Mouse (Mus musculus): ENCODE measurements around the gene Abr. TPM values are rescaled to one million over a fixed set of nuclear protein-coding genes. Genes with fewer than 3 reads are reported as not detected.

Abr gene
- polyA plus RNA-seq, 1 experiment from 2014 or later = 98.3 TPM

DNA sequence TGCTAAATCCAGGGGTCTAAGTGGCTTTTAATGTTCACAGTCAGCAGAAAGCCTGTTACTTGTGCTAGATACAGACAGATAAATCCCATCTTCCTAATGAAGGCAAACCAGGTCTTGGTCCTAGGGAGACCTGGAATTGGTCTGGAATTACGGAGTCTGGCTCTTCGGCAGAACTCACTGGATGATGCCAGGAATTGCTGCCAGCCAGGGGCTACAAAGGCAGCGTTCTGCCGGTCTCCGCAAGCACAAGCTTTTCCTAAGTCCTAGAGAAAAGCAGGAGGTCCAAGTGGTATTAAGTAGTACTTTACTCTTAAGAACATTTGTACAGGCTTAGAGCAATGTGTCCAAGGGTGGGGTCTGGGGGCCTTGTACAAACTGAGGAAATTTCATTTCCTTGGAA lies 237.8 kb downstream of the Abr start:
- WGBS = 69% methylated on average over 5 of the region's 5 CpGs
- no peaks in the 10 kb centered on the region for H3K27me3 ChIP-seq
- no peaks in the 10 kb centered on the region for H3K9me3 ChIP-seq
- H3K4me2 ChIP-seq = no peak overlapping the region
- H3K4me1 ChIP-seq (replicated peaks) = peaks cover 58% of the 10 kb centered on the region
- no peak for ATAC-seq (ENCODE audit: low FRiP score)
- no peak overlapping the region for H3K9ac ChIP-seq
- H3K36me3 ChIP-seq = no peaks in the 10 kb centered on the region
- H3K27ac ChIP-seq = peak overlapping the region; percentile 24
- H3K4me3 ChIP-seq = no peak overlapping the region

DNA sequence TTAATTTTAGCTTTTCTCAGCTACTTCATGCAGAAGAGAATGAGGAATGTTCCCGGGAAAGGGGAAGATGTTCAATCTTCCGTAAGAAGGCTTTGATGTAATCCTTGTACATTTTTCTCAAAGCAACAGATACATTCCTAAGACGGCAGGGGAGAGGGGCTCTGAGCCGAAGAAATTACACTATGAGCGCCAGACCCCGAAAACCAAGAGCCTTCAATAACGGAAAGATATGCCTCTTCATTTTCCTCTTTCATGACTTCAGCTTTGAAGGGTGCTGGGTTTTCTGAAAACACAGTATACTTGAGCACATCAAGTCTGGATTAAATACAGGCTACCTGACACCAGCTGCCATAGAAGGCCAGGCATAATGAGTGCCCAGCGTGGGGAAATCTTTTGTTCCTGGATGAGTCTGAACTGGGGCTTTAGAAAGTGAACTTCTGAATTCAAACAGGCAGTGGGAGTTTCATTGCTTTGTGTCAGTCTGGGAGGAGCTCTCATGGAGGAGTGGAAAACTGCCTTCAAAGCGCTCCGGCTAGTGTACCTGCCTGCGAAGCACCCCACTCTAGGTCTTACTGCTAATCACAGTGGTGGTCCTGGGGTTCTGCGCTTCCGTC lies 239.3 kb downstream of the Abr start:
- 27% methylated on average over 13 of the region's 13 CpGs for WGBS
- Histone ChIP-seq H3K27me3 (no peaks in the 10 kb centered on the region), H3K27ac (peak overlapping the region; percentile 64), H3K9me3 (no peaks in the 10 kb centered on the region), H3K4me3 (no peak overlapping the region), H3K9ac (no peak overlapping the region), H3K4me1 (replicated peaks) (peaks cover 43% of the 10 kb centered on the region), H3K4me2 (peak overlapping the region; percentile 10; the same call in 1 of the 2 replicates), H3K36me3 (no peaks in the 10 kb centered on the region)
- ATAC-seq (ENCODE audit: low FRiP score) = no peak

DNA sequence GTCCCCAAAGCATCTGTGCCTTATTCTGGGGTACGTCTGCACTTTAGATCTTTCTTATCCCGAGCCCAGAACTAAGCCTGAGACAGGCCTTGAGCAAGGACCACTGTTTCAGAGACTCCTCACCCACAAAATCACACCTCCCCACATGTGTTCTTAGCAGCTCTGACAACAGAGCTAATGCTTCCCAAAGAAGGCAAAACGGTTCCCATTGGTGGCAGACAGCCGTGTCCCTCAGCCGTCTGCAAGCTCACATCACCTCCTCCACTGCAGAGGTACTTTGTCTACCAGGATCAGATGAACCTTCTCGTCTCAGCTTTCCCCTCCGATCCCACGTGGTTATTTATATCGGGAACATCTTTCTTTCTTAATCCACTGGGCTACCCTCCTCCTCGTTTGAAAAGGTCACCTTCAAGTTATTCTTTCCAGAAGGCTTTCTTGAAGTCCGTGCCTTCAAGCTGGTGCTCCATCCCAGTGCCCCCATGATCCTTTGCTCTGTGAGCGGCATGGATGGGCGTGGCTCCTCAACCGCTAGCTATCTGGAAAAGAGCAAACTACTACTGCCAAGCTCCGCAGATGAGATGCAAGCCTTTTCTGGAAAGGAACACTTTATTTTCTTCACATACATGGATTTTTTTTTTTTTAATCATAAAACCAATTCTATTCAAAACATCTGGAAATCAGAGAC lies 240.8 kb downstream of the Abr start:
- no peak overlapping the region for H3K4me3 ChIP-seq
- peaks cover 50% of the 10 kb centered on the region for H3K4me1 ChIP-seq (replicated peaks)
- H3K36me3 ChIP-seq = no peaks in the 10 kb centered on the region
- H3K9me3 ChIP-seq = no peaks in the 10 kb centered on the region
- 89% methylated on average over 15 of the region's 15 CpGs for WGBS
- no peak overlapping the region for H3K4me2 ChIP-seq
- no peak overlapping the region for H3K27ac ChIP-seq
- ATAC-seq (ENCODE audit: low FRiP score) = no peak
- no peaks in the 10 kb centered on the region for H3K27me3 ChIP-seq
- no peak overlapping the region for H3K9ac ChIP-seq

DNA sequence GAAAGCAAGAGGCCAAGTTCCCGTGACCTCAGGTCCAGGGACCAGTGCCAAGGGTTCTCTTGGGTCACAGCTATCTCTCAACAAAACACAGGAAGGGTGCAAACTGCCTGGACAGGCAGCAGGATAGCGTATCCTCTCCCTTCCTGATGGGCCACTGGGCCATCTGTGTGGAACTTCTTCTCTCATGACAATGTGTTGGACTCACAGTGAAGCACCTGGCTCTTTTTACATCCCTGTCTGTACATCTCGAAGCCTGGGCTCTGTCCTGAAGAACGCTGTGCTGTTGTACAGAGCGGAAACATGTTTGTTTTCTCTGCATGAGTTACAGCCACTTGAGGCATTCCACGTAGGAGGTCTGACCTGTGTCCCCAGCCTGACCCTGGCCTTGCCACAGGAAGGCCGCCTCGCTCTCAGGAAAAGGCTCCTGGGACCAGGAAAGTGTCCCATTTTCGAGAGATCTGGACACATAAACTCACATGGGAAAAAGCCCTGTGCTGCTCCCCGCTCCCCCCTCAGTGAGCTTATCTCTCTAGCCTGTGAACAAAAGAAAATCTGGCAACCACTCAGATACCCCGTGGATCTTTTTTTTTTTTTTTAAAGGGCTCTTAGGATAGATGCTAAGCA lies 242.1 kb downstream of the Abr start:
- H3K9me3 ChIP-seq = no peaks in the 10 kb centered on the region
- ATAC-seq (ENCODE audit: low FRiP score) = no peak
- no peaks in the 10 kb centered on the region for H3K36me3 ChIP-seq
- no peaks in the 10 kb centered on the region for H3K27me3 ChIP-seq
- H3K4me3 ChIP-seq = no peak overlapping the region
- 37% methylated on average over 11 of the region's 11 CpGs for WGBS
- no peak overlapping the region for H3K9ac ChIP-seq
- peaks cover 52% of the 10 kb centered on the region for H3K4me1 ChIP-seq (replicated peaks)
- H3K4me2 ChIP-seq = no peak overlapping the region
- no peak overlapping the region for H3K27ac ChIP-seq

GRCm38 (mm10) chr11:76376425-76376824 lies 245.7 kb downstream of the Abr start:
- no peak overlapping the region for H3K4me3 ChIP-seq
- no peaks in the 10 kb centered on the region for H3K9me3 ChIP-seq
- no peak overlapping the region for H3K9ac ChIP-seq
- no peak overlapping the region for H3K27ac ChIP-seq
- H3K4me2 ChIP-seq = no peak overlapping the region
- ATAC-seq (ENCODE audit: low FRiP score) = no peak
- no peaks in the 10 kb centered on the region for H3K27me3 ChIP-seq
- no peaks in the 10 kb centered on the region for H3K36me3 ChIP-seq
- peaks cover 61% of the 10 kb centered on the region for H3K4me1 ChIP-seq (replicated peaks)
- 89% methylated on average over 3 of the region's 3 CpGs for WGBS

GRCm38 (mm10) chr11:76374491-76375185 lies 247.5 kb downstream of the Abr start:
- no peaks in the 10 kb centered on the region for H3K36me3 ChIP-seq
- no peak overlapping the region for H3K4me3 ChIP-seq
- no peaks in the 10 kb centered on the region for H3K9me3 ChIP-seq
- peak overlapping the region; percentile 66 for H3K27ac ChIP-seq
- H3K4me1 ChIP-seq (replicated peaks) = peaks cover 61% of the 10 kb centered on the region
- no peak overlapping the region for H3K9ac ChIP-seq
- WGBS = 63% methylated on average over 17 of the region's 17 CpGs
- no peak overlapping the region for H3K4me2 ChIP-seq
- peak; percentile 49; the same call in 1 of the 2 replicates for ATAC-seq (ENCODE audit: low FRiP score)
- no peaks in the 10 kb centered on the region for H3K27me3 ChIP-seq

GRCm38 (mm10) chr11:76372534-76372933 lies 249.6 kb downstream of the Abr start:
- ATAC-seq (ENCODE audit: low FRiP score) = no peak
- Histone ChIP-seq H3K9me3 (no peaks in the 10 kb centered on the region), H3K27me3 (no peaks in the 10 kb centered on the region), H3K36me3 (no peaks in the 10 kb centered on the region), H3K27ac (peak overlapping the region; percentile 67), H3K4me2 (no peak overlapping the region), H3K9ac (no peak overlapping the region), H3K4me1 (replicated peaks) (peaks cover 60% of the 10 kb centered on the region), H3K4me3 (no peak overlapping the region)
- WGBS = 59% methylated on average over 6 of the region's 6 CpGs

- H3K27me3 ChIP-seq = no peaks in the 10 kb centered on the region
- ATAC-seq (ENCODE audit: low FRiP score) = no peak
- H3K9ac ChIP-seq = no peak overlapping the region
- no peaks in the 10 kb centered on the region for H3K36me3 ChIP-seq
- H3K4me1 ChIP-seq (replicated peaks) = peaks cover 56% of the 10 kb centered on the region
- no peak overlapping the region for H3K4me3 ChIP-seq
- 60% methylated on average over 2 of the region's 2 CpGs for WGBS
- peak overlapping the region; percentile 67 for H3K27ac ChIP-seq
- H3K9me3 ChIP-seq = no peaks in the 10 kb centered on the region
- no peak overlapping the region for H3K4me2 ChIP-seq
Observed at GRCm38 (mm10) chr11:76372120-76372519, 250.0 kb downstream of the Abr start.

GRCm38 (mm10) chr11:76370491-76370890 lies 251.6 kb downstream of the Abr start:
- Histone ChIP-seq H3K27ac (0 out of 2 replicates have a peak overlapping the region, but pooled peaks have one; percentile 8), H3K4me3 (no peak overlapping the region), H3K9ac (no peak overlapping the region), H3K4me2 (no peak overlapping the region), H3K4me1 (replicated peaks) (peaks cover 52% of the 10 kb centered on the region), H3K36me3 (0 out of 2 replicates have a peak, but pooled peaks cover 4% of the 10 kb centered on the region), H3K9me3 (no peaks in the 10 kb centered on the region), H3K27me3 (no peaks in the 10 kb centered on the region)
- no peak for ATAC-seq (ENCODE audit: low FRiP score)

Other genes with a start within 250 kb of the Abr start
- gene Nxn, start 223.2 kb downstream of the Abr start, polyA plus RNA-seq (2015; fragmentation: Nextera tagmentation; extraction: Ambion mirVana) = 30.4 and 35.6 TPM in 2 replicates
- gene Timm22, start 215.4 kb downstream of the Abr start, polyA plus RNA-seq (2015; fragmentation: Nextera tagmentation; extraction: Ambion mirVana) = 116 and 119 TPM in 2 replicates
- 0.32 and 0.60 TPM in 2 replicates for gene Bhlha9, start 50.2 kb upstream of the Abr start, polyA plus RNA-seq (2015; fragmentation: Nextera tagmentation; extraction: Ambion mirVana)
- 0.32 and 0.47 TPM in 2 replicates for gene Trarg1, start 57.5 kb upstream of the Abr start, polyA plus RNA-seq (2015; fragmentation: Nextera tagmentation; extraction: Ambion mirVana)
- 23.0 and 23.6 TPM in 2 replicates for gene Gosr1, start 141.3 kb upstream of the Abr start, polyA plus RNA-seq (2015; fragmentation: Nextera tagmentation; extraction: Ambion mirVana)
- gene Cpd, start 224.7 kb upstream of the Abr start, polyA plus RNA-seq (2015; fragmentation: Nextera tagmentation; extraction: Ambion mirVana) = 5.7 and 6.2 TPM in 2 replicates

Measured in hindbrain, embryonic 13.5 days (tissue).